Mouse (Mus musculus) ES-Bruce4 (cell line): ENCODE data around the gene Tia1. TPM values are rescaled to one million over a fixed set of nuclear protein-coding genes. Genes with fewer than 3 reads are reported as not detected.
A peak's percentile ranks its signal among the peaks of the same experiment; 100 is the strongest.

Experiments used
- H3K27ac ChIP-seq: 2 replicates; pipeline ENCODE4 v1.5.1; 2012; ENCODE audit warnings: low read length, inconsistent platforms; ENCODE audit not compliant: insufficient read depth
- H3K27me3 ChIP-seq: 2 replicates; pipeline ENCODE4 v1.6.1; 2012; ENCODE audit warnings: mild to moderate bottlenecking, low read length, inconsistent platforms; ENCODE audit not compliant: control insufficient read depth, poor library complexity, insufficient read depth, severe bottlenecking
- H3K36me3 ChIP-seq: 2 replicates; pipeline ENCODE4 v1.6.1; 2012; ENCODE audit warnings: inconsistent platforms, mild to moderate bottlenecking, low read length, moderate library complexity; ENCODE audit not compliant: control insufficient read depth, poor library complexity, insufficient read depth, severe bottlenecking
- H3K4me1 ChIP-seq: one replicate; pipeline ENCODE4 v1.8.1; 2011; ENCODE audit warnings: low read length; ENCODE audit not compliant: control insufficient read depth, insufficient read depth
- H3K4me3 ChIP-seq: 2 replicates; pipeline ENCODE4 v1.5.1; 2011; ENCODE audit warnings: low read depth, mild to moderate bottlenecking, low read length
- H3K9ac ChIP-seq: 2 replicates; pipeline ENCODE4 v1.6.1; 2012; ENCODE audit warnings: low read depth, mild to moderate bottlenecking, inconsistent platforms; ENCODE audit not compliant: poor library complexity, severe bottlenecking
- H3K9me3 ChIP-seq: replicated peaks from 2 replicates; pipeline ENCODE4 v1.6.1; 2012; ENCODE audit warnings: mild to moderate bottlenecking, low read length, inconsistent platforms; ENCODE audit not compliant: control insufficient read depth, poor library complexity, insufficient read depth, severe bottlenecking
- CTCF ChIP-seq: IDR thresholded peaks from one replicate; pipeline ENCODE4 v1.8.1; 2011; ENCODE audit warnings: low read depth, low read length
- EP300 ChIP-seq: IDR thresholded peaks from 2 replicates; pipeline ENCODE4 v1.6.1; 2011; ENCODE audit warnings: low read depth, low read length; ENCODE audit not compliant: insufficient read depth
- POLR2A ChIP-seq: IDR thresholded peaks from one replicate; pipeline ENCODE4 v1.8.1; 2011; ENCODE audit warnings: low read length; ENCODE audit not compliant: insufficient read depth
- polyA plus RNA-seq: library from polyadenylated mRNA; stranded (reverse); fragments of >200 nt; gene quantifications from 2 replicates; pipeline ENCODE4 v1.2.4, GENCODE M21; 2011; ENCODE audit warnings: low read depth; ENCODE audit not compliant: missing spikeins, insufficient read depth, insufficient read length

Tia1 gene
- polyA plus RNA-seq, 1 experiment: 79.7 TPM

DNA sequence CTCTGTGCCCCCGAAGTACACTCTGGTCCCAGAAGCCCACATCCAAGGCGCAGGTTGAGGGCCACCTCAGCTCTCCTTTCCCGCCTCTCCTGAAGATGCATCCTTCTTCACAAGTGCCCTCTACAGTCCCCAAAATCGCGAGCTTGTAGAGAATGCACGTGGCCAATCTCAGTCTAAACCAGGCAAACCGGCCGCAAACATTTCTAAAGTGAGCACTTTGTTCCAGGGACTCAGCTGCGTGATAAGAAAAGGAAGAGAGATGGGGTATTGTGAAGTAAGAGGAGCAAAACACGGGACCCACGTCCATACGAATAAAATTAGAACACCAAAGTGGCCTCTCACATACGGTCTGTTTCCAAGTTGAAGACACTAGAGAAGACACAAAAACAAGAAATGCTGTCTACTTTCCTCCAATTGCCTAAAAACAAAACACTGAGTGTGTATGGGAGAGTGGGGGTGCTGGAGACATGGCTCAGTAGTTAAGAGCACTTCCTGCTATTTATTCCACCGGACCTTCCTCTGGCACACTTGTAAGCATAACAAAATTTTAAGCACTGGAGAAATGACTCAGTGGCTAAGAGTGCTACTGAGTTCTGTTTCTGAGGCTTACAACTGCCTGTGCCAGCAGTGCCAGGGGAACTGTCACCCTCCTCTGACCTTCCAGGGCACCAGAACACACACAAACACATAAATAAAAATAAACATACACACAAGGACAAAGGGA, 6.6 kb upstream of the Tia1 start:
- H3K9ac ChIP-seq: peak overlapping the region; percentile 68; the same call in 1 of the 2 replicates
- H3K4me1 ChIP-seq: peaks cover 2% of the 10 kb centered on the region
- peak overlapping the region; percentile 15; the same call in 1 of the 2 replicates for H3K27ac ChIP-seq
- TF ChIP-seq CTCF (no peak), EP300 (no peak), POLR2A (no peak)
- no peaks in the 10 kb centered on the region for H3K27me3 ChIP-seq
- peaks cover 6% of the 10 kb centered on the region; the same call in 1 of the 2 replicates for H3K36me3 ChIP-seq
- peak overlapping the region; percentile 88 for H3K4me3 ChIP-seq
- H3K9me3 ChIP-seq: no peaks in the 10 kb centered on the region

DNA sequence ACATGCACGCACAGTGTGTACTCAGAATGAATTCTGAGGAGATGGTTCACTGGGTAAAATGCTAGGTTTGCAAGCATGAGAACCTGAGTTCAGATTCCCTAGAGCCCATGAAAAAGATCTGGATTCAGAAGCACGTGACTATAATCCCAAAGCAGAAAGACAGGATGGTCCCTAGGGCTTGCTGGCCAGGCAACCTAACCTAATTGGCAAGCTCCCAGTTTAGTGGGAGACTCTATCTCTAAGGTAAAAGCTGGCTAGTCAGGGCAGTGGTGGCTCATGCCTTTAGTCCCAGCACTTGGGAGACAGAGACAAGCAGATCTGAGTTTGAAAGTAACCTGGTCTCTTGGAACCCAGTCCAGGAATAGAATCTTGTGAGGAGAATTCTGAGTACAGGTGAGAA, 5.0 kb upstream of the Tia1 start:
- TF ChIP-seq POLR2A: no peak
- TF ChIP-seq EP300: no peak

DNA sequence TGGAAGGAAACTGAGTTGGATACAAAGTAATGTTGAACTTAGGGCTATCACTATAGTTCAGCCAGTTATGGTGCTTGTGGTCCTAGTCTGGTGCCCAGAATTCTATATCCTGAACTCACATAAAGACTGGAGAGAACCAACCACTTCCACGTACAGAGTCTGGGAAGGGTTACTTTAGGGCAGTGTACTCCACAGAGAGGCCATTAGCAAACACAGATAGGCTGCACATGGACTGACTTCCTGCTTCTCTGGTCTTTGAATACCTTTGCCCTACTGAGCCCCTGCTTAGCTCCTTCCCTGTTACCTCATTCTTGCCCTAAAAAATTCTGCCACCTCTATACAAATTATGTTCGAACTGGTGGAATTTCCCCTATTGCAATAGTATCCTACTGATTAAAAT, 4.0 kb upstream of the Tia1 start:
- no peaks in the 10 kb centered on the region for H3K36me3 ChIP-seq
- TF ChIP-seq CTCF (no peak), POLR2A (no peak), EP300 (no peak)
- no peak overlapping the region for H3K27ac ChIP-seq
- H3K4me3 ChIP-seq: no peak overlapping the region
- no peak overlapping the region for H3K9ac ChIP-seq
- no peaks in the 10 kb centered on the region for H3K9me3 ChIP-seq
- H3K27me3 ChIP-seq: no peaks in the 10 kb centered on the region
- peaks cover 2% of the 10 kb centered on the region for H3K4me1 ChIP-seq

More for the DNA sequence above, 5.0 kb upstream of the Tia1 start:
- no peak overlapping the region for H3K9ac ChIP-seq
- no peaks in the 10 kb centered on the region for H3K9me3 ChIP-seq
- peaks cover 3% of the 10 kb centered on the region; the same call in 1 of the 2 replicates for H3K36me3 ChIP-seq
- H3K4me3 ChIP-seq: no peak overlapping the region
- no peak overlapping the region for H3K27ac ChIP-seq
- peaks cover 2% of the 10 kb centered on the region for H3K4me1 ChIP-seq
- no peaks in the 10 kb centered on the region for H3K27me3 ChIP-seq

DNA sequence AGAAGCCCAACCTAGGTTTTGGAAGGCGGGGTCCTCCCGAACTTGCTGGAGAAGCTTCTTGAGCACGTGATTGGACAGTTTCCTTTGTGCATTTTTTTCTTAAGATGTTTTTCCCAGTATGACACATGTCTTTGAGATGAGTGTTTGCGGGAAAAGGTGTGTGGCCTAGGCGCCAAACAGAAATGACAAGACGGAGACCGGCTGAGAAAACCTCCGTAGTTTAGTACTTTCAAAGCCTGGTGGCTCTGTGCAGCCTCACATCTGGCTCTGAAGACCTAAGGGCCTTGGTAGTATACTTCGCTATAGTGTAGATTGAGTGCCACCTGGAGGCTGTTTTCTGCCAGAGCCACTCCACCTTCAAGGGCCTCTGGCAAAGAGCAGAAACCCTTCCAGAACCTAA, 3.0 kb upstream of the Tia1 start:
- Histone ChIP-seq H3K9ac (no peak overlapping the region), H3K27ac (no peak overlapping the region)

DNA sequence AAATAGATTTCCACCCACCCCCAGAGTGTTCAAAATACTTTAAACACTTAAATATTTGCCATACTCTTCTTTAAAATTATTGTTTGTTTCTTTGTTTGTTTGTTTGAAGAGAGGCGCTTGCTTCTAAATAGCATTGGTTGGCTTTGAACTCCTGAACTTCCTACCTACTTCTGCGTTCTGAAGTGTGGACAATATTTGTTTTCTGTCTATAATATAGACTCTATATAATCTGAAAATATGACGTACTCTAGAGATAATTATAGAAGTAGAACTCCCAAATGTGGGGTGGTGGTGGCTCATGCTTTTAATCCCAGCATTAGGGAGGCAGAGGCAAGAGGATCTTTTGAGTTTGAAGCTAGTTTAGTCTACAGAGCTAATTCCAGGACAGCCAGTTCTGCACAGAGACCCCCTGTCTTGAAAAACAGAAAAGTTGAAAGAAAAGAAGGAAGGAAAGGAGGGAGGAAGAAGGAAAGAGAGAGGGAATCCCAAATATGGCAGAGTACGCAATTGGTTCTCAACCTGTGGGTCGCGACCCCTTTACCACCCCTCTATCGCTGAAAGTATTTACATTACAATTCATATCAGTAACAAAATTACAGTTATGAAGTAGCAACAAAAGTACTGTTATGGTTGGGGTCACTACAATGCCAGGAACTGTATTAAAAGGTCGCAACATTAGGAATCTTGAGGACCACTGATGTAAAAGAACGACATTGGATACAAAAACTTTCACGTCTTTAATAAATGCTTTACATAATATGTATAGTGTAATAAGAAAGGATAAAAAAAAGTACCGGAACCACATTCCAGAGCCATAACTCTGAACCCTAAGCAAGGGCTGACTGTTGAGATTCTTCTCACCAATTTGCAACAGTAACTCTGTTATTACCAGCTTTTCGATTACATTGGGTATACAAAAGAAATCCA, 1.1 kb upstream of the Tia1 start:
- Histone ChIP-seq H3K36me3 (peaks cover 9% of the 10 kb centered on the region), H3K4me3 (peak overlapping the region; percentile 49), H3K9me3 (no peaks in the 10 kb centered on the region), H3K27me3 (no peaks in the 10 kb centered on the region), H3K27ac (no peak overlapping the region), H3K4me1 (peaks cover 3% of the 10 kb centered on the region), H3K9ac (peak overlapping the region; percentile 50; the same call in 1 of the 2 replicates)
- no peak for TF ChIP-seq POLR2A
- no peak for TF ChIP-seq CTCF
- TF ChIP-seq EP300: no peak

More for the DNA sequence above, 3.0 kb upstream of the Tia1 start:
- no peaks in the 10 kb centered on the region for H3K27me3 ChIP-seq
- no peaks in the 10 kb centered on the region for H3K9me3 ChIP-seq
- H3K4me1 ChIP-seq: peaks cover 3% of the 10 kb centered on the region
- H3K36me3 ChIP-seq: no peaks in the 10 kb centered on the region
- TF ChIP-seq EP300 (no peak), CTCF (peak; percentile 59)
- H3K4me3 ChIP-seq: peak overlapping the region; percentile 55; the same call in 1 of the 2 replicates

DNA sequence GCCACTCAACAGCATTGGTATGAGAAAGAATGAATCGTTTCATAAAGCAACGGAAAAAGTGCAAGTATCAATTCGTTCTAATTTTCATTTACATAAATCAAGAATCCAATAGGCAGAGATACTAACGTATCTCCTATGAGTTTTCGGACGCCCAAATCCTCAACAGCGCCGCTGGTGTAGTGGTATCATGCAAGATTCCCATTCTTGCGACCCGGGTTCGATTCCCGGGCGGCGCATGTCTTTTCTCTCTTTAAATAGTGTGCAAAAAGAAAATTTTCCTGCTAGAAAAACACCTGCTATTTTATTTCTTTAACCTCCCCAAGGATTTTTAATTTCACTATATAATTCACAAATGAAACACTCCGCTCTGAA, 305 bp upstream of the Tia1 start:
- no peaks in the 10 kb centered on the region for H3K9me3 ChIP-seq
- H3K27me3 ChIP-seq: no peaks in the 10 kb centered on the region
- H3K9ac ChIP-seq: no peak overlapping the region
- peaks cover 9% of the 10 kb centered on the region for H3K36me3 ChIP-seq
- H3K4me1 ChIP-seq: peaks cover 3% of the 10 kb centered on the region
- H3K27ac ChIP-seq: no peak overlapping the region
- peak overlapping the region; percentile 7 for H3K4me3 ChIP-seq
- TF ChIP-seq EP300 (no peak), POLR2A (no peak), CTCF (no peak)
